Mouse (Mus musculus) cerebellum, adult 2 months (tissue): ENCODE measurements around the gene Id4. TPM values are rescaled to one million over a fixed set of nuclear protein-coding genes. Genes with fewer than 3 reads are reported as not detected.
A peak's percentile ranks its signal among the peaks of the same experiment; 100 is the strongest.

Experiments used
- DNase-seq, 2 experiments: peaks; one replicate each; pipeline ENCODE4 v3.0.0; 2021
- H3K27ac ChIP-seq: fragments of 200-500 bp; 2 replicates; pipeline ENCODE4 v1.5.1; 2012; ENCODE audit warnings: low read length, control low read depth, inconsistent platforms; ENCODE audit not compliant: insufficient read depth
- H3K27me3 ChIP-seq: fragments of 200-500 bp; 2 replicates; pipeline ENCODE4 v1.6.1; 2012; ENCODE audit warnings: inconsistent platforms, mild to moderate bottlenecking, low read length, moderate library complexity; ENCODE audit not compliant: control insufficient read depth, insufficient read depth
- H3K4me1 ChIP-seq: fragments of 200-500 bp; 2 replicates; pipeline ENCODE4 v1.6.1; 2011; ENCODE audit warnings: low read length; ENCODE audit not compliant: control insufficient read depth, insufficient read depth
- H3K4me3 ChIP-seq: fragments of 200-500 bp; replicated peaks from 2 replicates; pipeline ENCODE3; 2011; ENCODE audit warnings: mild to moderate bottlenecking, low read depth, low read length, control low read depth; ENCODE audit not compliant: insufficient read depth
- CTCF ChIP-seq: fragments of 200-500 bp; IDR thresholded peaks from 2 replicates; pipeline ENCODE4 v1.5.1; 2011; ENCODE audit warnings: low read depth, mild to moderate bottlenecking, control low read depth, low read length, moderate library complexity, borderline replicate concordance; ENCODE audit not compliant: insufficient read depth
- POLR2A ChIP-seq: fragments of 200-500 bp; IDR thresholded peaks from 2 replicates; pipeline ENCODE4 v1.6.1; 2011; ENCODE audit warnings: low read length, control low read depth, borderline replicate concordance; ENCODE audit not compliant: insufficient read depth
- WGBS: fragments of 180-500 bp; shearing (Covaris S2); methylation state at CpG from one replicate; pipeline ENCODE4 v1.1.7; 2018; 5-methylcytosine and 5-hydroxymethylcytosine counted together
- polyA plus RNA-seq: library from polyadenylated mRNA; depleted of rRNA; stranded (reverse); fragments of >200 nt; gene quantifications from 2 replicates; pipeline ENCODE4 v1.2.3, GENCODE M21; 2012

Gene Id4
- polyA plus RNA-seq, 1 experiment: 38.5 TPM

DNA sequence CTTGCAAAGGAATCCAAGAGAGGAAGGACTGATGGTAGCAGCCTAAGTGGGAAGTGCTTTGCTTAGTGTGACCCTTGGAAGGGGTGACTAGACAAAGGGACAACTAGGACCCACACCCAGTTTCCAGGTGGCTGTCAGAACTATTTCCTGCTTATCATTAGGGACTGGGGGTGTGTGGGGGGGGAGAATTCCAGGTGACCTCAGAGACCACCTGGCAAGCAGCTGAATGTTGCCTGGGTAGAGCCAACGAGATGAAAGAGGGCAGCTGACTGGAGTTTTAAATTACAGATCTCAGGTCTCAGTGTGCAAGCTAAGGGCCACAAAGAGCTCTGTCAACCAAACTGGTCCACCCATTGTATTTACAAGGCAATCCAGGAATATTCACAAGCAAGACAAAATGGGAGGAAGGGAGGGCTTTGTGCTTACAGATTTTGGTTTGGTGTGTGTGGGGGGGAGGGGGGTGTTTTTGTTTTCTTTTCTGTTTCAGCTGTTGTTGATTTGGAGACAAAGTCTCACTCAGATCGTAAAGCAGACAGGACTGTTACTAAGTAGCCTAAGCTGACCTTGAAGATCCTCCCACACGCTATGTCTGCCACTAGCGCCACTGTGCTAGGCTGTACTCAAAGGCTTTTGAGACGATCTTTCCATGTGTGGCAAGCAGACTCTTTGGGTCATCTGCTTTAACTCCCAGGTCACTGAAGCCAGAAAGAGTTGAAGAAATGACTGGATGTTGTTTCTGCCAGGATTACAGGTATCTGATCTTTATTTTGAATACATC, 15.6 kb upstream of the Id4 start:
- Histone ChIP-seq H3K27ac (no peak overlapping the region), H3K4me3 (no peak overlapping the region), H3K4me1 (no peaks in the 10 kb centered on the region), H3K27me3 (no peaks in the 10 kb centered on the region)
- TF ChIP-seq POLR2A (no peak), CTCF (no peak)
- DNase-seq: no peak
- WGBS: 54% methylated on average over 5 of the region's 5 CpGs

DNA sequence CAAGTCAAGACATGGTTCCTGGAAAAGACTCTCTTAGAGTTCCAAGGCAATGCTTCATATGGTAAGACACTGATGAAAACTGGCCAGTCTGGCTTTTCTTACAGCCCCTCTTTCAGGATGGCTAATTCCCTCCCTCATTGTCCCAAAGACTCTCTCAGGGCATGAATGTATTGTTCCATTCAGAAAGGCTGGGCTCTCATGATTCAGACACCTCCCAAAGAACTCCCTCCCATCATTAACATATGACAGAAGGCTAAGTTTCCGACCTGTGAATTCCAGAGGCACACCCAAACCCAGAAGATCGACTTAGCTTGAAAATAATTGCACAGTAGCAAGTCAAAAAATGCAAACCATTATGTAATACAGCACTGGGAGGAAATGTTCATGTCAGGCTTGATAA, 8.5 kb upstream of the Id4 start:
- 35% methylated on average over 2 of the region's 2 CpGs for WGBS
- Histone ChIP-seq H3K4me3 (no peak overlapping the region), H3K27ac (no peak overlapping the region), H3K27me3 (no peaks in the 10 kb centered on the region), H3K4me1 (no peaks in the 10 kb centered on the region)
- TF ChIP-seq POLR2A (no peak), CTCF (no peak)
- no peak for DNase-seq

DNA sequence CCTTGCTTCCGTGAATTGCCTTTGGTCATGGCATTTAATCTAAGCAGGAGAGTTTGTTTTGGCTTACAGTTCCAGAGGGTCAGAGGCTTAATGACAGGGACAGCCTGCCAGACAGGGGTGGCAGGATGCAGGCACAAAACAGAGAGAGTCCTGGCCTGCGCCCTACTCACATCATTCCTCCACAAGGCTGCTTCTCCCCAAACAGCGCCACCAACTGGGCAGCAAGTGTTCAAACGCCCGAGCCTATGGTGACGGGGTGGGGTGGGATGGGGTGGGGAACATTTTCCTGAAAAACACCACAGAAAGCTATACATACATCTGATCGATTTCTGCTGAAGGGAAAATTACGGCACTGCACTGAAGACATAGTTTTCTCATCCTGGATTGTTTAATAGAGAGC, 6.0 kb upstream of the Id4 start:
- TF ChIP-seq CTCF (no peak), POLR2A (no peak)
- DNase-seq: no peak
- Histone ChIP-seq H3K27ac (no peak overlapping the region), H3K4me3 (no peak overlapping the region), H3K27me3 (no peaks in the 10 kb centered on the region), H3K4me1 (no peaks in the 10 kb centered on the region)
- 87% methylated on average over 8 of the region's 8 CpGs for WGBS

DNA sequence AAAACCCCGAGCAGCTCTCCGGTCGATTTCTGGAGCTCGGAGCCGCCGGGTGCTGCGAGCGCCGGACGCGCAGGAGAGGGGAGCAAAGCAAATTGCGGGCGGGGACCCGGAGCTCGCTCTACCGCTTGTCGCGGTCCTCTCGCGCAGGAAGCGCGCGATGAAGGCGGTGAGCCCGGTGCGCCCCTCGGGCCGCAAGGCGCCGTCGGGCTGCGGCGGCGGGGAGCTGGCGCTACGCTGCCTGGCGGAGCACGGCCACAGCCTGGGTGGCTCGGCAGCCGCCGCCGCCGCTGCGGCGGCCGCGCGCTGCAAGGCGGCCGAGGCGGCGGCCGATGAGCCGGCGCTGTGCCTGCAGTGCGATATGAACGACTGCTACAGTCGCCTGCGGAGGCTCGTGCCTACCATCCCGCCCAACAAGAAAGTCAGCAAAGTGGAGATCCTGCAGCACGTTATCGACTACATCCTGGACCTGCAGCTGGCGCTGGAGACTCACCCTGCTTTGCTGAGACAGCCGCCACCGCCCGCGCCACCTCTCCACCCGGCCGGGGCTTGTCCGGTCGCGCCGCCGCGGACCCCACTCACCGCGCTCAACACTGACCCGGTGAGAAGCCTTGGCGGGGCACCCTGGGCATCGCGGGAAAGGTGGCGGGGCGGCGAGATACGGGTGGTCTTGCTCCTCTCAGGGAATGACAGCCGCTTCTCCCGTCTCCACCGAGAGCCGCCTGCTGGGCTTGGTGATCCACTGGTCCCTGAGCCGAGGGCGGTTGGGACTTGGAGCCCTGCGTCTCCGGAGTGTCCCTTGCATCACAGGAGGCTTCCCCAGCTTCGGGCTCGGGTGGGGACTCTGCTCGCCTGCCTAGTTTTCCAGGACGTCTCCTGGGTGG, 553 bp downstream of the Id4 start:
- peak; percentile 41 to 60 for DNase-seq
- Histone ChIP-seq H3K27me3 (no peaks in the 10 kb centered on the region; the same call in 1 of the 2 replicates), H3K4me1 (no peaks in the 10 kb centered on the region), H3K27ac (peak overlapping the region; percentile 18; the same call in 1 of the 2 replicates), H3K4me3 (peak overlapping the region; percentile 68)
- TF ChIP-seq CTCF (no peak), POLR2A (no peak)
- under 1% methylated on average over 97 of the region's 98 CpGs for WGBS

DNA sequence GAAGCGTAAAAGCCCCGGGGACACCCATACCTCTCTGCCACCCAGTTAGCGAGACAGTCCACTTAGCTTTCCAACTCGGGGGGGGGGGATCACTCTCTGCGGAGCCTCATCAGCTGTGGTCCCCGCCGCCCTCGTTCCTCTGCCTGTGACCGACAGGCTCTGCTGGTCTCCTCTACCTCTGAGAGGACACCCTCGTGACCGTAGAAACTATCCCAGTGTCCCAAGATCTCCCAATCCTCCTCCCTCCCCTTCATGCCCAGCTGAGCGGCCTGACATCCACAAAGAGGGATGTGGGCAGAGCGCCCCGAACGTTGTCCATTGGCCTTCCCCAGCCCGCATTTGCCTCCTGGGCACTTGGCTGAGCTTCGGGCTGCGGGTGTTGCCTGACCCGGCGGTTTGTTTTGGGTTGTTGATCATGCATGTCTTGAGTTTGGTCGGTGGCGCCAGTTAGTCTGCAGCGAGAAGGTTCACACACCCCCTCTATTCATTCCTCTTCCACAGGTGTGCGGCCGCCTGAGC, 1.5 kb downstream of the Id4 start:
- peak; percentile 44 to 48 for DNase-seq
- Histone ChIP-seq H3K4me1 (no peaks in the 10 kb centered on the region), H3K27ac (no peak overlapping the region), H3K4me3 (peak overlapping the region; percentile 68), H3K27me3 (no peaks in the 10 kb centered on the region; the same call in 1 of the 2 replicates)
- TF ChIP-seq POLR2A (no peak), CTCF (no peak)
- under 1% methylated on average over 25 of the region's 25 CpGs for WGBS

DNA sequence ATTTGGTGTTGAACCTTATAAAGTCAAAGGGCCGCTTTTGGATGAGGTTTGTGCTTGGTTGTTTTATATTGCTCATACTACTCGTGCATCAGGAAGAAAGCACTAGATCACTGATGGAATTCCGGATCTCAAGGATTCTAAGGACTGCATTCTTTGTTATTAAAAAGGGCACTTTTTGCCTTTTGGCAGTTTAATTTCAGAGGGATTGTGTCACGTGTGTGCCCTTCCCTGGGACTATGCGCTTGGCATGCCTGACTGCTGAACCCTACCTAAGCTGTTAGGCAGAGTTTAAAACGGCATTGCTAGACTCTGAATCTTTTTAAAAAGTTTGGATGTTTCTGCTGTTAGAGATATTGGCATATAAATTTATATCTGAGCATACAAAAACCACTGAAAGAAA, 4.0 kb downstream of the Id4 start:
- WGBS: 93% methylated on average over 6 of the region's 6 CpGs
- H3K27ac ChIP-seq: no peak overlapping the region
- no peak overlapping the region for H3K4me3 ChIP-seq
- H3K27me3 ChIP-seq: no peaks in the 10 kb centered on the region; the same call in 1 of the 2 replicates
- DNase-seq: no peak
- TF ChIP-seq POLR2A: no peak
- no peak for TF ChIP-seq CTCF
- H3K4me1 ChIP-seq: no peaks in the 10 kb centered on the region

DNA sequence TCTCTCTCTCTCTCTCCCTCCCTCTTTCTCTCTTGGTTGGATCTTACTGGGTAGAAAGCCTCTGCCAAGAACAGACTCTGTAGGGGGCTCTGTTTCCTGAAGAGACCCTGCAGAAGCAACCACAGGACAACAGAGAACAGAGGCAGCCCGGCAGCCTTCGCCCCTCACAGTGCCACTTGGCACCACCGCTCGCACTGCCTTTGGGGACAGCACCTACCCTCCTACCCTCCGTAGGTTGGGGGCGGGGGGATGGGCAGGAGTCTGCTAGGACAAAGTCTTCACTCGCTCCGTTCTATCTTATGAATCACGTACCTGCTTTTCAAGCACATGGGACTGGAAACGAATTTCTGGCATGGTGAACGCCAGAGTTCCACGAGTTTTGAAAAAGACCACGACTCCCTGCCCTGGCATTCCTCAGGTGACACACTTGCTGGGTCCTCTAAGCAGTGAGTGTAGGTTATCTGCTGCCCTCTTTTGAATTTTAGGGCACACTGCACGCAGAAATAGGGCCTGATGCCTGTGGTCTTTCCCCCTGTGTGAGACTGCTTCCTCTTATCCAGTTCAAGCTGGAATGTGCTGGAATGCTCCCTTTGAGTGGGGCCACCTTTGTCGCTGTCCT, 12.5 kb downstream of the Id4 start:
- no peaks in the 10 kb centered on the region; the same call in 1 of the 2 replicates for H3K27me3 ChIP-seq
- TF ChIP-seq POLR2A (no peak), CTCF (peak; percentile 65)
- H3K4me1 ChIP-seq: no peaks in the 10 kb centered on the region
- 3% methylated on average over 15 of the region's 15 CpGs for whole genome bisulfite sequencing
- peak; percentile 13 to 16 for DNase-seq
- H3K27ac ChIP-seq: no peak overlapping the region
- no peak overlapping the region for H3K4me3 ChIP-seq
